Mouse (Mus musculus) left cerebral cortex, adult 8-10 months (tissue): ENCODE results near the gene Cpa5. TPM values are rescaled to one million over a fixed set of nuclear protein-coding genes. Genes with fewer than 3 reads are reported as not detected.

Experiments used
- DNase-seq, 2 experiments: peaks; one replicate each; pipeline ENCODE4 v3.0.0; 2022; ENCODE audit warnings: low spot score in 2 of 2
- total RNA-seq, 4 experiments: library from RNA; stranded (reverse); gene quantifications; 2 replicates each; pipeline ENCODE4 v1.2.4; 2022

Cpa5 gene
- total RNA-seq, 4 experiments from 2014 or later: not detected

DNA sequence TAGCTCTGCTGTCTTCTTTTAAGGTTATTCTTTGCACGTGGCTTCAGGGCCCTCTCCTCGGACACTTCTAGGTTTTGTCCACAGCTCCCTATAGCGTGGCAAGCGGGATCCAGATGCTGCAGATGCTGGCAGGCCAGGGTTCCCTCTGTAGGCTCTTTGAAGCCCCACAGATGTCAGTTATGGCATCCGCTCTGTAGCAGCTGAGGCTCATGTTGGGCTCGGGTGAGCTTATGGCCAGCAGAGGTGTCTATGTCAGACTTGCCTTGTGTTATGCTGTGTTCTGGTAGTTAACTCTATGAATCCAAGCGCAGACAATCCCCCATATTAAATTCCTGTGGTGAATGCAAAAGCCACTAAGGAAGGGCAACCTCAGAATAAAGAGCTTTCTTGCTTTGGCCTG lies 69.6 kb downstream of the Cpa5 start:
- DNase-seq: no peak

Other genes starting within 250 kb of the Cpa5 start
- 10 to 100 TPM; 25.5 to 30.3 (median 26.7) TPM for gene Zc3hc1, start 220.0 kb upstream of the Cpa5 start, total RNA-seq
- gene Klhdc10, start 209.1 kb upstream of the Cpa5 start, total RNA-seq: 100 to 1,000 TPM in 1 of 4 experiments, 10 to 100 TPM in 3; 86.0 to 101 (median 90.6) TPM
- gene Tmem209, start 101.2 kb upstream of the Cpa5 start, total RNA-seq: 10 to 100 TPM; 22.8 to 25.2 (median 24.0) TPM
- 1 to 10 TPM in 1 of 4 experiments, under 1 TPM in 3; 0.58 to 1.1 (median 0.86) TPM for gene Ssmem1, start 101.2 kb upstream of the Cpa5 start, total RNA-seq
- gene Cpa2, start 69.4 kb upstream of the Cpa5 start, total RNA-seq: 1 to 10 TPM; 1.2 to 4.0 (median 2.1) TPM
- gene Cpa4, start 42.6 kb upstream of the Cpa5 start, total RNA-seq: under 1 TPM; 0.17 to 0.39 (median 0.18) TPM
- gene Cpa1, start 28.2 kb downstream of the Cpa5 start, total RNA-seq: not detected
- 1 to 10 TPM; 4.9 to 6.6 (median 6.1) TPM for gene Cep41, start 82.7 kb downstream of the Cpa5 start, total RNA-seq
- gene Mest, start 112.5 kb downstream of the Cpa5 start, total RNA-seq: 100 to 1,000 TPM in 1 of 4 experiments, 10 to 100 TPM in 3; 66.1 to 109 (median 76.2) TPM